Mouse (Mus musculus) heart, adult 18-20 months (tissue): ENCODE results near the gene Wdr11. TPM values are rescaled to one million over a fixed set of nuclear protein-coding genes. Genes with fewer than 3 reads are reported as not detected.

Experiments
- DNase-seq, 2 experiments: peaks; one replicate each; pipeline ENCODE4 v3.0.0; 2021 to 2022; ENCODE audit warnings: mixed read lengths in 1 of 2
- total RNA-seq, 2 experiments: library from RNA; stranded (reverse); gene quantifications; 2 replicates each; pipeline ENCODE4 v1.2.3; 2021

Gene Wdr11
- total RNA-seq, 2 experiments from 2014 or later = 20.8 to 22.0 TPM

- DNase-seq = no peak
Measured at GRCm38 (mm10) chr7:129682525-129682924, 90.9 kb downstream of the Wdr11 start.

DNA sequence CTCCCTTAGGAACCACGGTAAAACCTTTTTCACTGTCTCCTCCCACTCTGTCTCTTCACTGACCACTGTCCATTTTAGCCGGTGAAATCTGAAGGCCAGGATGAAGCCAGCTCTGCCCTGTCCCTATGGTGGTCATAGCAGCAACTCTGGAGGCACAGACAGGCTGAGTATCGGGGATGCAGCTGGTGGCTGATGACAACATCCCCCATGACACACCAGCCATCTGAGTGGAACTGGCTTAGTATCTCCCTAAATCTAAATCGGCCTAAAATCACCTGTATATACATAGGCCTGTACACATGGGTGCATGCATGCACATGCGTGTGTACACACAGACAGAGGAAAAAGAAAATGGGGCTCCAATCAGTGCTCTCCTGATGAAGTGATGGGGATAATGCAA is 93.7 kb downstream of the Wdr11 start:
- no peak for DNase-seq
